Mouse (Mus musculus) cerebellum, postnatal 36 days (tissue): ENCODE data around the gene Ifi208.
"Not testable (repeated sequence)": the region's sequence is repeated elsewhere in the genome, so short reads cannot be mapped to it uniquely, and the experiment has no call there.

ENCODE experiments used
- DNase-seq, 2 experiments: peaks; one replicate each; pipeline ENCODE4 v3.0.0; 2021 to 2022; ENCODE audit warnings: mixed read lengths in 2 of 2

The Ifi208 gene

DNA sequence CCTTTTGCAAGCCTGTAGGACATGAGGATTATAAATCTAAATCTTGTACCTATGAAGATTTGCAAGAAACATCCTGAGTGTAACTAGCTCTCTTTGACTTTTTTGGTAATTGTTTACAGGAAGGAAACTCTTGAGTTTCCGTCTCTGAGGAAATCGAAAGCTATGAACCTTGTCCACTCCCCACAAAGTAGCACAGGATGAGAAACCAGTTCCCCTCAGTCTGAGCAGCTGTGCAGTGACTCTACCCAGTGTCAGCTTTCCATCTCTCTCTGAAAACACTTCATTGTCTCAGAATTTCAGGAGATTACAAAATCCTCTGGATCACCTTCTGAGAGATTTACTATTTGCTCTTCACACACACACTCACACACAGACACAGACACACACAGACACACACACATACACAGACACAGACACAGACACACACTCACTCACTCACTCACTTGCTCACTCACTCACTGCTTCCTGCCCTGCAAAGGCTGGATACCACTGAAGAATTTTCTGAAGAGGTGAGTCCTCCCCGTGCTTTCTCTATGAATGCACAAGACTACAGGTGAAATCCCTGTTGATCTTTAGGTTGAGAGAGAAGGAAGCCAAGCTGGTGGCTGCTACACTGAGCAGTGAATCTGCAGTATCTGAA is at the start of gene Ifi208:
Gene Ifi208, plus strand, starts transcription at position 218 of the 640 bp plus-strand sequence.
- not testable (repeated sequence) for DNase-seq

DNA sequence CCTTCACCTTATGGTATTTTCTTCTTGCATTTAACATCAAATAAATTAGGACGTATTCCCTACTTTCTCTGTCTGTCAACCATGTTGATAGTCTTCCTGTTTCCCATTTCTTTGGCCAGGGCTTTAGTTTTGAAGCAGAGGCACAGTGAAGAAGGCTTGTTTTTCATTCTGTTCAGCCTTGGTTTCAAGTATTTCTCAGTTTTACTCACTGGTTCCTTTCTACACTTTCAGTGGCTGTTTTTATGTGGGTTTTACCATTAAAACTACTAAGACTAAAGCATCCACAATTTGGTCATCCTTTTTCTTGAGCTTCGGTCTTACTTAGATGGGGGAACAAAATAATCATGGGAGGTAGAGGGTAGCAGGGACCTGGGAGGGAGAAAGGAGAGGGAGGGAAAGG is 49.4 kb upstream of the Ifi208 start:
- DNase-seq = no peak

DNA sequence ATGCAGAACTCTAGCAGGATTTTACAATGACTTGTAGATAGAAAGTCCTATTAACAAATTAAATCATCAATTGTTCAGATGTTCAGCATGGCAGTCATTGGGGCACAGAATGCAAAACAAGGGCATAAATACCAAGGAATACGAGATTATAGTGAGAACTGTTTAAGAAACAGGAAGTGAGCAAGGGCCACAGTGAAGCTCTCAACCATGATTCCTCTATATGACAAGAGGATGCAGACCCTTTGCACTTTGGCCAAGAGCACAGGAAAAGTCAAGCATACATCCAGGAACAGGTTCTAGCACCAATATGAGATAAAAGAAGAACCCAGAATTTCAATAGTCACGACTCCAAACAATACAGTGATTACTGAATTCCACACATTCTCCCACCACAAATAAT is 46.8 kb upstream of the Ifi208 start:
- DNase-seq = no peak

DNA sequence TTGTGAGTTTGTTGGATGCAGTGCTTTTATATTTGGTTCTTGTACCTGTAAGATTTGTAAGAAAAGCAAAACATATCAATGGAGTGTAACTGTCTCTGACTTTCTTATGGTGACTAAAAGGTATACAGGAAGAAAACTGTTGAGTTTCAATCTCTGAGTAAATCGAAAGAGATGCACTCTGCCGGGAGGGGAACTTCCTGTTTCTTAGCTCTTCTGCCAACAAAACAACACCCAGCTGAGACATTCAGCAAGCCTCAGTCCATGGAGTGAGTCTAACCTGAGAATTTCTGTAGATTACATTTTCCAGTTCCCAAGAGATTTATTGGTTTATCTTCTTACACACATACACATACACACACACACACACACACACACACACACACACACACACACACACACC is 42.9 kb upstream of the Ifi208 start, which contains the start of gene Ifi209:
Gene Ifi209, plus strand, starts transcription at position 296 of the 400 bp plus-strand sequence.
- not testable (repeated sequence) for DNase-seq

DNA sequence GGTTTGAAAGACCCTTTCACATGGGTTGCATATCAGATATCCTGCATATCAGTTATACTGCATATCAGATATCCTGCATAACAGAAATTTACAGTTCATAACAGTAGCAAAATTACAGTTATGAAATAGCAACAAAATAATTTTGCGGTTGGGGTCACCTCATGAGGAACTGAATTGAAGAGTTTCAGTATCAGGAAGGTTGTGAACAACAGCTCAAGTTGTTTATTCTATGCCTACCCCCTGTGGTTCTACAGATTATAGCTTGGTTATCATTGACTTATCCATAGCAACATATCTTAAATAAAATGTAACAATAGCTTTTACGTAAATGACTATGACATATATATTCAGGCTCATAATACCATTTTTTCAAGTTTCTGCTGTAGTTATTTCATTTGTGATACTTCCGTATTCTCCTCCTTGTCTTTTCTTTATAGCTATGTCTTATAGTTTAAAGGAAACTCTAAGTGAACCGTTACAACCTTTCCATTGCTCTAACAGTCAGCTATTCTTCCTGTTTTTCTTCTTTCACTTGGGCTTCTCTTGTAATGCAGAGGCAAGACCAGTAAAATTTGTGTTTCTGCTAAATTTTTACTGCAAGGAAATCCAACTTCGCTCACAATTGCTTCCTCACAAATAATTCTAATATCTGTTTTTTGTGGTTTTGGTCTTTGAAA is 39.4 kb upstream of the Ifi208 start:
- DNase-seq = no peak

DNA sequence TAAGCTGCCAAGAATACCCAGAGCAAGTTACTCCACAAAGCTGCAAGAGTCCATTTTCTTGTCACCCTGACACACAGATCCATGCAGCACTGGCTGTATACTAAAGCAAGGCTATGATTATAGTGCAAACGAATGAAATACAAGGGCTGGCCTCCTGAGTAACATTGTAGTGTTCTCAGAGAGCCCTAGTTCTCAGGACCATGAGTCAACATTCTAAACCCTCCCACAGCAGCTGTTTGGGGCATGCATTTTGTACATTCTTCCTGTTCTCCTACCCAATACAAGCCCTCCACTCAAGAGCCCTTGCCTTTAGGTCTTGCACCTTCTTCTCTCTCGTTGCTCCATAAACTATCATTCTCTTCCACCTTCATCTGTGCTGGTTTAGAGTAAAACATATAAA is 28.1 kb upstream of the Ifi208 start:
- DNase-seq = no peak

DNA sequence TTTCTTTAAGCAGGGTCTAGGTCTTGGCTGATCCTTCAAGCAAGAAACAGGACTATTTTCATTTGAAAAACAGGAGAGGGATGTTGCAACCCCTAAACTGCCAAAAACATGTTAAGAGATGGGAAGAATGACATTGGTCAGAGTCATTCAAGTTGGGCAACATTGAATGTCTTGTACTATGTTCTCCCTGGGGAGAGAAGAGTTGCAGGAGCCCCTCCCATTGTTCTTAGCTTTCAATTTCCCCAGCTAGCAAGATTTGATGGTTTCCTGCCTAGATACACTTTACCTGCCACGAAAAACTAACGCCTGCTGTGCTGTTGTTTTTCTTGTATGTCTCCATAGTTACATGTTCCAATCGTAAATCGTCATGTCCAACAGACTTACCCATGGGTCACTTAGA is 15.5 kb upstream of the Ifi208 start:
- no peak for DNase-seq

DNA sequence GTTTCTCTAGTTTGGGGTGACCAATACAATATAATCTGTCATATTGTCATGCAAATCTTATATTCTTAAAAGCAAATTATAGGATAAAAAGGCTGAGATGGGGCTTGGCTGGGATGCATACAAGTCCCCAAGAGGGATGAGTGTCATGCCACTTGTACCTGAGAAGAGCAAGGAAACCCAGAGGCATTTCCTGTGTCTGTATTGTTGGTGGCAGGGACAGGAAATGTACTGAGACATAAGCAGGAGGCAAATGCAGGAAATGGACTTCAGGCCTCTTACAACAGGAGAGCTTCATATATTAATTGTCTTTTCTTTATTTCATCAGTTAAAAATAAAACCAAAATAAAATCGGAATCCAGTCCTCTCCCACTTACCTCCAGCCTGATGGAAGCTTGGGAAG is 5.1 kb downstream of the Ifi208 start:
- not testable (repeated sequence) for DNase-seq

DNA sequence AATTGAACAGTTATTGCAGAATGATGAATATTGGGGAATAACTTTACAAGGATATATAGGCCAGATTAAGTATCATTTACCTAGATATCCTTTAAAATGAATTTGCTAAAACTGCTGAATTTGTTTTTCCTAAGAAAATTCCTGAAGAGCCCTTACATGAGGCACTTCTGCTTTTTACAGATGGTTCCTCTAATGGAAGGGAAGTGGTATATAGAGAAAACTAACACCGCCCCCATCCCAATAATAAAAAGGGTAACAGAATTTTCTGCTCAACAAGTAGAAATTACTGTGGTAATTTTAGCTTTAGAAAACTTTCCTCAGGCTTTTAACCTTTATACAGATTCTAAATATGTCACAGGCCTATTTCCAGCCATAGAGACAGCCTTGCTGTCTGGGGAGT is 20.8 kb downstream of the Ifi208 start:
- no peak for DNase-seq

DNA sequence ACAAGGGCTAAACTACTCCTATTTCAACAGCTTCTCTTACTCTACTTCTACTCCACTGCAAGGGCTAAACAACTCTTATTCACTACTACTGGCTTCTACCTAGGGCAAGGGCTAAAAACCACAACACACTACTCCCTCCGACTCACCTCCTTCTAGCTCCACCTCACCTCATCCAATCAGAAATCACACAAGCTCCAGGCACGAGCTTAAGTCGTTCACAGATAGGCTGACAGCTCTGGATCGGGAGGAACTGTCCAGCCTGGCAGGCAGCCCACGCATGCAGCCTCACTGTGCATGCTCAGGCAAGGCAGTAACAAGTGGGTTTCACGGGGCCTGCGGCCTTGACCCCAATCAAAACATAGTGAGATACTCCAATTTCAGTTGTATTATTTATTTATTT is 59.7 kb downstream of the Ifi208 start:
- DNase-seq = no peak

DNA sequence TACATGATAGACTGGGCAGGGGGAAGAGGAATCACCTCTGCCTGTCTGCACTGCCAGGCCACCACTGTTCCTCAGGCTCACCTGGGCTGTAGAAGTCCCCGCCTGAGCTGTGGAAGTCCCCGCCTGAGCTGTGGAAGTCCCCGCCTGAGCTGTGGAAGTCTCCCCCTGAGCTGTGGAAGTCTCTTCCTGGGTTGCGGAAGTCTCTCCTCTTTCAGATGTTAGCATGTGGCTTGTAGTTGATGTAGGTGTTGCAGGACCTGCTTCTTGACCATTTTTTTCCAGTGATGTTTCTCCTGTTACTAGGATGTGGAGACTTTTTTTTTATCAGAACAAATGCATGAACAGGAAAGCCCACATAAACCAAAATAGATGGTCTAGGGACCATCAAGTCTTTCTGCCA is 61.5 kb downstream of the Ifi208 start:
- not testable (repeated sequence) for DNase-seq

DNA sequence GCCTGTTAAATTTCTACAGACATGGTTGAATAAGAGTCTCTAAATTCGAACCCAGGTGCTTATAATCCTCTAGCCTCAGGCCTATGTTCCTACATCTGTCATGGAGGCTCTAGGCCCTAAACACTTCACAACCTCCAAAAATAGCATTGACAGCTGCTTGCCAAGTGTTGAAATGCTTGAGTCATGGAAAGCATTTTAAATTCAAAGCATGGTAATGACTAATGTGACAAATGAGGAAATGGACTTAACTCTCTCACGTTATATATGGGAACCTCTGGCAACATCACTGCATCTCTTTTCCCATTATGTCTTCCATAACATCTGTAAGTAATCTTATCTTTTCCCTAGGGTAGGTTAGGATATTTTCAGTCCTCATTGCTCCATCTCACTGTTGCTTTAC is 63.5 kb downstream of the Ifi208 start:
- DNase-seq = no peak

DNA sequence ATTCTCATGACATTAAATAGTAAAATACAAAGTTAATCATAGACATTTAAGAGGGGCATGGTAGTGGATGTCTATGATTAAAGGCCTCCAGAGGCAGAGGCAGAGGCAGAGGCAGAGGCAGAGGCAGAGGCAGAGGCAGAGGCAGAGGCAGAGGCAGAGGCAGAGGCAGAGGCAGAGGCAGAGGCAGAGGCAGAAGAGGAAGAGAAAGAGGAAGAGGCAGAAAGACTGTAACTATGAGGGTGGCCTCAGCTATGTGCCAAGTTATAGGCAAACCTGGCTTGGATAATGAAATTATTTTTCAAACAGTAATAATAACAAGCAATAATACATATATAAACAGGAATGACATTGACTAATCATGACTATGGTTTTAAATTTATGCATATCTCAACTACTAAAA is 67.1 kb downstream of the Ifi208 start:
- DNase-seq = no peak

DNA sequence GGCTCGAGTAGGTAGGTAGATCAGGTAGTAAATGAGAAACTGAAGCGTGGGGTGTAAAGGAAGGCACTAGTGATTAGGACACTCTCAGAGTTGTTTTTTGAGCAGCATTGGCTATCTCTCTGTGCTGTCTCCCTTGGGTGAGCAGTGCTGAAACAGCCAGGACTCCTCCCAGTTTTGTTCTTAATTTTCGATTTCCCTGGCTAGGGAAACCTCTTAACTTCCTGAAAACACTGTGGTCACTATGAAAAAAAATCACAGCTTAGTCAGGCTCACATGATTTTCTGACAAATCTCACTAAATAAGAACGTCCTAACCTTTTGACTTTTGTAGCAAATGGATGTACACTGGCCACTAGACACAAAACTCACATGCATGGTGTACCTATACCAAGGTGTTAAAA is 68.2 kb downstream of the Ifi208 start, which contains the start of gene Ifi207:
Gene Ifi207, minus strand, starts transcription at position 92 of the 400 bp plus-strand sequence.
- DNase-seq = no peak

DNA sequence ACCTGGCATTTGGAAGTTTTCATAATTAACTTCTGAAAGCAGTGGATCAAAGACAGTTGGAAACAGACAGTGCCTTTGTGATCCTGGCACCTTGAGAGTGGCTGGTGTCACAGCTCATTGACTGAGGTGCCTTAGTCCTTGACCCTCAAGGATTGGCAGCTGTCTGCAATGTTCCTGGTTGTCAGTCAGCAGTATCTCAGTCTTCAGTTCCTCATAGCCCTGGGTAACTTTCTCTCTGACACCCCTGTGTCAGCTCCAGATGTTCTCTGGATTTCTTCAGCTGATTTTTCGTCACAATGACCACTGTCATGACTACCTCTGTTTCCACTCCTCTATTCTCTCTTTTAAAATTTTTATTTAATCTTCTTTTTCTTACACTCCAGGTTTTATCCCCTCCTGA is 68.8 kb downstream of the Ifi208 start:
- no peak for DNase-seq
